Mouse (Mus musculus) hematopoietic stem cell, adult 5-6 weeks (primary cell): ENCODE data around the gene Skap1. TPM values are rescaled to one million over a fixed set of nuclear protein-coding genes. Genes with fewer than 3 reads are reported as not detected.
"Not testable (repeated sequence)": the region's sequence is repeated elsewhere in the genome, so short reads cannot be mapped to it uniquely, and the experiment has no call there.

Experiments used
- ATAC-seq, 2 experiments: fragments of 125-278 bp in 1 of 2; replicated peaks in 1 of 2; 2 replicates each; pipeline ENCODE4 v1.8.0; 2016 to 2017; ENCODE audit warnings: inconsistent platforms in 2 of 2, mild to moderate bottlenecking in 2 of 2, moderate number of reproducible peaks in 2 of 2, low read depth in 1 of 2, moderate TSS enrichment in 1 of 2; ENCODE audit not compliant: low FRiP score in 2 of 2, poor library complexity in 2 of 2, severe bottlenecking in 2 of 2, insufficient read depth in 1 of 2, low TSS enrichment in 1 of 2
- total RNA-seq: library from RNA; stranded (forward); fragments of 172-1452, 232-1000 nt; gene quantifications from 2 replicates; pipeline ENCODE4 v1.2.3, GENCODE M21; 2017

Gene Skap1
- total RNA-seq, 1 experiment from 2014 or later: 2.4 TPM

- ATAC-seq: no peak
Observed at GRCm38 (mm10) chr11:96774536-96774935, 310.1 kb downstream of the Skap1 start.

GRCm38 (mm10) chr11:96775063-96775462 lies 310.7 kb downstream of the Skap1 start:
- no peak for ATAC-seq

DNA sequence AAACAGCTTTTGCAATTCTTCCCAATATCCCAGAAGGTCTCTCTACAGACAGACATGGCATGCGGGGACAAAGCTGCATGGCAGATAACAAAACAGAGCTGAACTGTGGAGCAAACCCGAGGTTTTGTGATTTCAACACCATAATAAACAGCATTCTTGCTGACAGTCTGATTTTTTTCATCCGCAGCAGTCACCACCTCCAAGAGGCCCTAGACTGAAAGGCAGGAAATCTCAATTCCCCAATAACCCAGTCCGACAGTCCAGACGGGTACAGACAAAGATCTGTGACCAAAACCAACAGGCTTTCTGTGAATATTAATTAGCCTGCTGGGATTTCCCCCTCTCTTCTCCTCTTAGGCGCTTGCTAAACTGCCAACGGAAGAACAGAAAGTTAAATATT lies 311.3 kb downstream of the Skap1 start:
- no peak for ATAC-seq

GRCm38 (mm10) chr11:96776068-96776467 lies 311.7 kb downstream of the Skap1 start:
- no peak for ATAC-seq

DNA sequence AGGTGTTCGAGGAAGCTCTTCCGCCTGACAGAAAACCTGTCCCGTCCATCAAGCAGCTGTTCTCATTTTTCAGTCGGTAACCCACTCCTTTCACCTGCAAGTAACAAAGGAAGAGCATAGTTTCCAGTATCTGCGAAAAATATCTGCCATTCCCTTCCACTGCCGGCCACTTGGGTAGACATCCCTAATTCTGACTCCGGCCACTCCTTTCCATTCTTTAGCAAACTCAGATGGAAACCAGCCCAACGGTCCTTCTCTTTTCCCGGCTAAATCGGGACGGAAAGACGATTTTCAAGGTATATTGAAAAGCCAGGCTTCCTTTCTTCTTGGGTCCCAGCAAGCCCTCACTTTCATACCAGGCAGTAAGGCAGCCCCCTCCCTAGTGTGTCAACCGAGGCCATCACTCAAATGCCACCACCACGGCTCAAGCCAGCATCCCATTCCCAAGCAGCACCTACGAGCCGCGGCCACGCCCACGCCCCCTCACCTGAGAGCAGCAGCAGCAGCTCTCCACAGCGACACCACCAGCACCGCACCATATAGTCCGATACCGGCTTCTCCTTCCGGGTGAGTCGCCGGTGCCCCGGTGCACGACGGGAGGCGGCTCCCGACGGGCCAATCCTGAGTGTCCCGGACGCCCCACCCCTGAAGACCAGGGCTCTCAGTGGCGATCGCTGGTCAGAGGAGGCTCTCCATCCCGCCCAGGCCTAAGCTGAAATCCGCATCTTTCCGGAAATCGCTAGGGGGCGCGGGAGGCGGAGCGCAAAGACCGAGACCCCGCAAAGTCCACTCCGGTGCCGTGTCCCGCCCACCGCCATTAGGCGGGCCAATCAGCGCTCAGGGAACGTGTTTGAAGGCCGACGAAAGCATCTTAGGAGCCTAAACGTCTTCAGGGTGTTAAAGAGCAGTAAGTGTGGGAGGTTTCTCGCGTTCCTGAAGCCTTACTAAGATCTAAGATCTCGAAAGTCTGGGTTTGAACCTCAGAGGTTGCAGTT lies 312.9 kb downstream of the Skap1 start, which contains the start of gene Snx11:
Gene Snx11 (minus strand): TSS at position 592 of the 995 bp plus-strand sequence.
- ATAC-seq: peak; percentile 97 to 98

DNA sequence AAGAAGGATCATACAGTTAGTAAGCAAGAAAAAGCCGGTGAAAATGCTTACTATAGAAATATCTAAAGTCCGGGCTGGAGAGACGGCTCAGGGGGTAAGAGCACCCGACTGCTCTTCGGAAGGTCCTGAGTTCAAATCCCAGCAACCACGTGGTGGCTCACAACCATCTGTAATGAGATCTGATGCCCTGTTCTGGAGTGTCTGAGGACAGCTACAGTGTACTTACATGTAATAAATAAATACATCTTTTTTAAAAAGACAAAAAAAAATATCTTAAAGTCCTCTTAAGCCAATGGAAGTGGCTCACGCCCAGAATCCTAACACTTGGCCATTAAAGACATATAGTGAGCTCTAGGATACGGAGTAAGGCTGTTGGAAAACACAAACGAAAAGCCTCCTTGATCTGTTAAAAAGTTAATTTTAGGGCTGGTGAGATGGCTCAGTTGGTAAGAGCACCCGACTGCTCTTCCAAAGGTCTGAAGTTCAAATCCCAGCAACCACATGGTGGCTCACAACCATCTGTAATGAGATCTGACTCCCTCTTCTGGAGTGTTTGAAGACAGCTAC lies 313.8 kb downstream of the Skap1 start:
- not testable (repeated sequence) for ATAC-seq

- no peak for ATAC-seq
Observed at GRCm38 (mm10) chr11:96780306-96780705, 315.9 kb downstream of the Skap1 start.

- no peak for ATAC-seq
Observed at GRCm38 (mm10) chr11:96781425-96781824, 317.0 kb downstream of the Skap1 start.

GRCm38 (mm10) chr11:96784847-96785246 lies 320.5 kb downstream of the Skap1 start:
- not testable (repeated sequence) for ATAC-seq

DNA sequence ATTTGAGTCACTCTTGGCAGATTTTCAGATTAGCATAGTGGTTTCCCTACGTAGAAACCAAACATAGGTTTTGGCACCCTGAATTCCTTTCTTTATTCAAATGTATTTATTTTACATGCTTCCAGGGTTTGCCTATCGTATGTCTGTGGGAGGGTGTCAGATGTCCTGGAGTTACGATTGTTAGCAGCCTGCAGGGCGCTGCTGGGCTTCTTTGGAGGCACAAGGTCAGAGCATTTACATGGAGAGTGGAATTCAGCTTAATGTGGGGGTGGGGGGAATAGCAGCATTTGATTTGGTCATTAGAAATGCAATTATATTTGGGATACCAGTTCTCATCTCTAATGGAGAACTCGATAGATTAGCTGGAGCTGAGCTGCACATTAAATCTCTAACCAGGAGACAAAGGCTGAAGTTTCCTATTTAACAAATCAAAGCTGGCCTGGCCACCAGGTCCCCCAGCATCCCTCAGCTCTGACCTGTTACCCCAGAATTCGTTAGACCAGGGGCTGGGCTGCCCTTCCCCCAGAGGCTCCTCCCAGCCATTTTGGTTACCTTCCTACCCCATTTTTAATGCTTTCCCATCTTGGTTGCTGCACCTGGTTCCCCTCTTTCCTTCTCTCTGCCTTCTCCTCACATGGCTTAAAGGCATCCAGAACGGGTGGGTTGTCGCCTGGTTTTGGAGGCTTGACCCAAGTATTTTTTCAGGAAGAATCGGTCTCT lies 322.5 kb downstream of the Skap1 start:
- ATAC-seq: no peak

- peak; percentile 84 to 93 for ATAC-seq
Observed at GRCm38 (mm10) chr11:96788871-96789795, 324.7 kb downstream of the Skap1 start, which contains the start of gene Cbx1. Cbx1 (plus strand) TSS chr11:96789127.

- no peak for ATAC-seq
Observed at GRCm38 (mm10) chr11:96789990-96790389, 325.6 kb downstream of the Skap1 start.

- no peak for ATAC-seq
Observed at GRCm38 (mm10) chr11:96790681-96791080, 326.3 kb downstream of the Skap1 start.

GRCm38 (mm10) chr11:96795491-96795890 lies 331.1 kb downstream of the Skap1 start:
- ATAC-seq: no peak

DNA sequence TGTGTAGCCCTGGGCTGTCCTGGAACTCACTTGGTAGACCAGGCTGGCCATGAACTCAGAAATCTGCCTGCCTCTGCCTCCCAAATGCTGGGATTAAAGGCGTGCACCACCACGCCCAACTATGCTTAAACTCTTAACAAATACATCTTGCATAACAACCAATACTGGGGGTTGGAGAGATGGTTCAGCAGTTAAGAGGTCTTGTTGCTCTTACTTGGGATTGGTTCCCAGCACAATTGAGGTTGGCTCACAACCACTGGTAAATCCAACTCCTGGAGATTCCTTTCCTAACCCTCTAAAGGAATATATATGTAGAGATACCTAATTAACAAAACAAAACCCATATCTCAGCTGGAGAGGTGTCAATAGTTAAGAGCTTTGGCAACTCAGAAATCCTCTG lies 331.7 kb downstream of the Skap1 start:
- no peak for ATAC-seq

DNA sequence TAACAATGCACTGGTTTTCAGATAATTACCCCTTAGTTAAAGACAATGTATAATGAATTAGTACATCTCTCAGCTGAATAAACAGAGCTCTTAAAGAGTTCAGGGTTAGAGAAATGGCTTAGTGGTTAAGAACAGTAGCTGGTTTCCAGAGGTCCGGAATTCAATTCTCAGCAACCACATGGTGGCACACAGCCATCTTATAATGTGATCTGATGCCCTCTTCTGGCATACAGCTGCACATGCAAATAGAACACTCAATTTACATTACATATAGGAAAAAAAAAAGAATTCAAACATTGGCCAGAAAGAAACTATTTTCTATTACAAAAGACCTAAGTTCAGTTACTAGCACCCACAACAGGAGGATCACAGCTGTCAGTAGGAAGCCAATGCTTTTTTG lies 332.2 kb downstream of the Skap1 start:
- 0 out of 4 replicates have a peak, but pooled peaks of 1 of the 2 experiments have one; percentile 17 for ATAC-seq

DNA sequence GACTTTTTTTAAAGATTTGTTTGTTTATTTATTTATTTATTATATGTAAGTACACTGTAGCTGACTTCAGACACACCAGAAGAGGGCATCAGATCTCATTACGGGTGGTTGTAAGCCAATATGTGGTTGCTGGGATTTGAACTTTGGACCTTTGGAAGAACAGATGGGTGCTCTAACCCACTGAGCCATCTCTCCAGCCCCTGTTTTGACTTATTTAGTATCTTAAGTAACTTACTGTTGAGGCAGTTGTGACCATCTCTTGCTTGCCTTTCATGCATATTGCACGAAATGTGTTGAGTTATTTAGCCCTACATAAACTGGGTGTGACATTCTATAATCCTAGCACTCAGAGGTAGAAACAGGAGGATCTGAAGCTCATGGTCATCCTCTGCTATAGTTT lies 335.1 kb downstream of the Skap1 start:
- ATAC-seq: no peak
